Mouse (Mus musculus): Measurements from ENCODE around the gene Ssc4d. TPM values are rescaled to one million over a fixed set of nuclear protein-coding genes. Genes with fewer than 3 reads are reported as not detected.

Ssc4d gene
- polyA plus RNA-seq, 1 experiment from 2014 or later, result 1.8 TPM

Other genes starting within 250 kb of the Ssc4d start
- gene Tmem120a, start 230.1 kb downstream of the Ssc4d start, polyA plus RNA-seq (2015; fragmentation: Nextera tagmentation; extraction: Ambion mirVana), result 17.3 and 17.8 TPM in 2 replicates
- gene Styxl1, start 196.1 kb downstream of the Ssc4d start, polyA plus RNA-seq (2015; fragmentation: Nextera tagmentation; extraction: Ambion mirVana), result not detected in 2 replicates
- 416 and 419 TPM in 2 replicates for gene Mdh2, start 196.1 kb downstream of the Ssc4d start, polyA plus RNA-seq (2015; fragmentation: Nextera tagmentation; extraction: Ambion mirVana)
- 0.07 TPM in 1 of 2 replicates, not detected in the other for gene Srrm3, start 167.6 kb downstream of the Ssc4d start, polyA plus RNA-seq (2015; fragmentation: Nextera tagmentation; extraction: Ambion mirVana)
- 6.4 and 7.3 TPM in 2 replicates for gene Hspb1, start 86.6 kb downstream of the Ssc4d start, polyA plus RNA-seq (2015; fragmentation: Nextera tagmentation; extraction: Ambion mirVana)
- 80.8 and 100 TPM in 2 replicates for gene Ywhag, start 39.9 kb downstream of the Ssc4d start, polyA plus RNA-seq (2015; fragmentation: Nextera tagmentation; extraction: Ambion mirVana)
- not detected in 2 replicates for gene Zp3, start 5.6 kb upstream of the Ssc4d start, polyA plus RNA-seq (2015; fragmentation: Nextera tagmentation; extraction: Ambion mirVana)
- 6.7 and 7.0 TPM in 2 replicates for gene Dtx2, start 20.3 kb upstream of the Ssc4d start, polyA plus RNA-seq (2015; fragmentation: Nextera tagmentation; extraction: Ambion mirVana)
- 3.4 and 3.8 TPM in 2 replicates for gene Upk3b, start 64.0 kb upstream of the Ssc4d start, polyA plus RNA-seq (2015; fragmentation: Nextera tagmentation; extraction: Ambion mirVana)
- gene Upk3bl, start 80.0 kb upstream of the Ssc4d start, polyA plus RNA-seq (2015; fragmentation: Nextera tagmentation; extraction: Ambion mirVana), result 0.17 and 0.21 TPM in 2 replicates
- gene Rasa4, start 109.4 kb upstream of the Ssc4d start, polyA plus RNA-seq (2015; fragmentation: Nextera tagmentation; extraction: Ambion mirVana), result 1.0 and 1.4 TPM in 2 replicates
- 171 and 189 TPM in 2 replicates for gene Polr2j, start 142.1 kb upstream of the Ssc4d start, polyA plus RNA-seq (2015; fragmentation: Nextera tagmentation; extraction: Ambion mirVana)
- 44.9 and 46.4 TPM in 2 replicates for gene Lrwd1, start 161.5 kb upstream of the Ssc4d start, polyA plus RNA-seq (2015; fragmentation: Nextera tagmentation; extraction: Ambion mirVana)
- 15.2 and 15.5 TPM in 2 replicates for gene Alkbh4, start 161.6 kb upstream of the Ssc4d start, polyA plus RNA-seq (2015; fragmentation: Nextera tagmentation; extraction: Ambion mirVana)
- gene Orai2, start 196.2 kb upstream of the Ssc4d start, polyA plus RNA-seq (2015; fragmentation: Nextera tagmentation; extraction: Ambion mirVana), result 3.8 and 3.9 TPM in 2 replicates
- 34.5 and 42.8 TPM in 2 replicates for gene Prkrip1, start 224.4 kb upstream of the Ssc4d start, polyA plus RNA-seq (2015; fragmentation: Nextera tagmentation; extraction: Ambion mirVana)